Mouse (Mus musculus) myocyte (in vitro differentiated cells): ENCODE data around the gene Aox2. TPM values are rescaled to one million over a fixed set of nuclear protein-coding genes. Genes with fewer than 3 reads are reported as not detected.

Experiments used
- H3K27me3 ChIP-seq: one replicate; pipeline ENCODE4 v1.6.1; 2011; ENCODE audit not compliant: control insufficient read depth, insufficient read depth, insufficient read length
- H3K36me3 ChIP-seq: one replicate; pipeline ENCODE4 v1.6.1; 2011; ENCODE audit not compliant: control insufficient read depth, insufficient read depth
- H3K4me2 ChIP-seq: one replicate; pipeline ENCODE4 v1.6.1; 2011; ENCODE audit warnings: low read depth, control low read depth
- H3K4me3 ChIP-seq: one replicate; pipeline ENCODE4 v1.5.1; 2011; ENCODE audit warnings: mild to moderate bottlenecking, control low read depth, moderate library complexity
- H3K79me2 ChIP-seq: one replicate; pipeline ENCODE4 v1.6.1; 2011; ENCODE audit not compliant: control insufficient read depth, insufficient read depth
- H3ac ChIP-seq: one replicate; pipeline ENCODE4 v1.6.1; 2011; ENCODE audit not compliant: control insufficient read depth, insufficient read length
- CEBPB ChIP-seq: IDR thresholded peaks from 2 replicates; pipeline ENCODE4 v1.6.1; 2011; ENCODE audit warnings: mild to moderate bottlenecking, moderate library complexity; ENCODE audit not compliant: poor library complexity, insufficient read depth, severe bottlenecking
- E2F4 ChIP-seq: IDR thresholded peaks from one replicate; pipeline ENCODE4 v1.6.1; 2011; ENCODE audit warnings: mild to moderate bottlenecking, control low read depth, moderate library complexity; ENCODE audit not compliant: insufficient read depth
- MAX ChIP-seq: IDR thresholded peaks from one replicate; pipeline ENCODE4 v1.6.1; 2011; ENCODE audit warnings: low read depth, mild to moderate bottlenecking, control low read depth
- MYOD1 ChIP-seq, 3 experiments: IDR thresholded peaks; one replicate each; pipeline ENCODE4 v1.6.1; 2011; ENCODE audit warnings: control low read depth in 2 of 3, low read depth in 2 of 3, mild to moderate bottlenecking in 2 of 3, moderate library complexity in 1 of 3; ENCODE audit not compliant: insufficient read length in 2 of 3, control insufficient read depth in 1 of 3
- MYOG ChIP-seq, 3 experiments: IDR thresholded peaks; one replicate each; pipeline ENCODE4 v1.6.1; 2011; ENCODE audit warnings: control low read depth in 2 of 3, low read depth in 2 of 3, mild to moderate bottlenecking in 2 of 3; ENCODE audit not compliant: insufficient read length in 2 of 3, control insufficient read depth in 1 of 3, insufficient read depth in 1 of 3
- POLR2A ChIP-seq: IDR thresholded peaks from one replicate; pipeline ENCODE4 v1.6.1; 2011; ENCODE audit warnings: low read depth, mild to moderate bottlenecking, control low read depth, moderate library complexity; ENCODE audit not compliant: insufficient read length
- POLR2AphosphoS2 ChIP-seq: IDR thresholded peaks from one replicate; pipeline ENCODE4 v1.6.1; 2011; ENCODE audit warnings: low read depth, control low read depth; ENCODE audit not compliant: insufficient read length
- REST ChIP-seq: IDR thresholded peaks from one replicate; pipeline ENCODE4 v1.6.1; 2011; ENCODE audit warnings: mild to moderate bottlenecking, control low read depth, moderate library complexity; ENCODE audit not compliant: insufficient read depth, insufficient read length
- SRF ChIP-seq: IDR thresholded peaks from one replicate; pipeline ENCODE4 v1.6.1; 2011; ENCODE audit warnings: low read depth; ENCODE audit not compliant: control insufficient read depth, insufficient read length
- TCF12 ChIP-seq: IDR thresholded peaks from one replicate; pipeline ENCODE4 v1.6.1; 2011; ENCODE audit warnings: mild to moderate bottlenecking, control low read depth; ENCODE audit not compliant: poor library complexity, insufficient read depth, severe bottlenecking
- TCF3 ChIP-seq: IDR thresholded peaks from one replicate; pipeline ENCODE4 v1.6.1; 2011; ENCODE audit warnings: low read depth, control low read depth; ENCODE audit not compliant: insufficient read length
- USF1 ChIP-seq: IDR thresholded peaks from one replicate; pipeline ENCODE4 v1.6.1; 2011; ENCODE audit warnings: low read depth, mild to moderate bottlenecking, control low read depth, moderate library complexity
- polyA plus RNA-seq: library from polyadenylated mRNA; unstranded; fragments of >200 nt; fragmentation: generic; extraction: Trizol; gene quantifications from one replicate; pipeline ENCODE4 v1.2.1, GENCODE M21; 2012; ENCODE audit warnings: missing spikeins

Aox2 gene
- polyA plus RNA-seq, 1 experiment = not detected

- Histone ChIP-seq H3K4me2 (no peak overlapping the region), H3K4me3 (no peak overlapping the region), H3K27me3 (peaks cover 10% of the 10 kb centered on the region), H3K36me3 (no peaks in the 10 kb centered on the region), H3ac (no peak overlapping the region), H3K79me2 (no peaks in the 10 kb centered on the region)
- TF ChIP-seq REST = no peak
- TF ChIP-seq TCF12 = no peak
- TF ChIP-seq TCF3 = no peak
Observed at GRCm38 (mm10) chr1:58270807-58271569, 7.1 kb upstream of the Aox2 start.

GRCm38 (mm10) chr1:58275879-58276278, 2.2 kb upstream of the Aox2 start:
- Histone ChIP-seq H3K27me3 (no peaks in the 10 kb centered on the region), H3K36me3 (no peaks in the 10 kb centered on the region), H3K4me3 (no peak overlapping the region), H3K4me2 (no peak overlapping the region), H3ac (no peak overlapping the region), H3K79me2 (no peaks in the 10 kb centered on the region)
- TF ChIP-seq TCF12 = no peak

DNA sequence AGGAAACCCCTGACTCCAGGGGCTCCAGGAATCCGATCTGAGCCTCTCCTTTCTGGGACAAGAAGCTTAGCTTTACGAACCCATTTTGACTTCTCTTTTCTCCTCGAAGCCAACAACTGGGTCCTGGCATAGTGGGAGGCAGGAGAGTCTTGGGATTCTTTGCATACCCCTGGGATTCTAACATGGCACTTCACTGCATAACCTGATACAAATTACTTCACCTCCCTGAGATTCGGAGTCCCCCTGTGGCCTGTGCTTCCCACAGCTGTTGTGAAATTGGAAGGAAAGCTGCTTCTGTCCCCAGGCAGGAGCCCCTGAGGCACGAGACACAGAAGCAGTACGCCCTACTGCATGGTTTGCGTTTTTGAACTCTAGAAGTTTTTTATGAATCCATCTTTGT, 387 bp downstream of the Aox2 start:
- H3K79me2 ChIP-seq = no peaks in the 10 kb centered on the region
- H3K36me3 ChIP-seq = no peaks in the 10 kb centered on the region
- H3K4me3 ChIP-seq = no peak overlapping the region
- H3ac ChIP-seq = no peak overlapping the region
- H3K4me2 ChIP-seq = no peak overlapping the region
- H3K27me3 ChIP-seq = peaks cover 5% of the 10 kb centered on the region
- TF ChIP-seq MYOG (IDR thresholded peaks at IDR 0.05; ENCODE audit: control insufficient read depth in 1 of 3, insufficient read depth in 1 of 3, insufficient read length in 2 of 3, low read depth in 2 of 3) (peak in 1 of 3 experiments; percentile 23), POLR2AphosphoS2 (no peak)

DNA sequence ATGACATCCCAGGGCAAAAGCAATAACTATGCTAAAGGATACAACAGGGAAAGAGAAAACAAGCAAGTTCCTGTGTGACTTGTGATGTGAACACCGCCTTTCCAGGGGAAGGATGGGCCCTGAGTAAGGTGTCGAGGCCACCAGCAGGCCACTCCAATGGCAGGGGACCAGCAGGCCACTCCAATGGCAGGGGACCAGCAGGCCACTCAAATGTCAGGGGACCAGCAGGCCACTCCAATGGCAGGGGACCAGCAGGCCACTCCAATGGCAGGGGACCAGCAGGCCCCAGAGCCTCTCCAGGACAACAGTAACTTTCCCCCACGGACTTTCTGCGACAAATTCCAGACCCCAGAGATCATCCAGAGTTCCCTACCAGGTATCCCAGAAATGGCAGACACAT, 2.3 kb downstream of the Aox2 start:
- Histone ChIP-seq H3K27me3 (peaks cover 5% of the 10 kb centered on the region), H3ac (no peak overlapping the region), H3K36me3 (no peaks in the 10 kb centered on the region), H3K4me3 (no peak overlapping the region), H3K79me2 (no peaks in the 10 kb centered on the region), H3K4me2 (no peak overlapping the region)
- TF ChIP-seq SRF (no peak), POLR2A (no peak)

DNA sequence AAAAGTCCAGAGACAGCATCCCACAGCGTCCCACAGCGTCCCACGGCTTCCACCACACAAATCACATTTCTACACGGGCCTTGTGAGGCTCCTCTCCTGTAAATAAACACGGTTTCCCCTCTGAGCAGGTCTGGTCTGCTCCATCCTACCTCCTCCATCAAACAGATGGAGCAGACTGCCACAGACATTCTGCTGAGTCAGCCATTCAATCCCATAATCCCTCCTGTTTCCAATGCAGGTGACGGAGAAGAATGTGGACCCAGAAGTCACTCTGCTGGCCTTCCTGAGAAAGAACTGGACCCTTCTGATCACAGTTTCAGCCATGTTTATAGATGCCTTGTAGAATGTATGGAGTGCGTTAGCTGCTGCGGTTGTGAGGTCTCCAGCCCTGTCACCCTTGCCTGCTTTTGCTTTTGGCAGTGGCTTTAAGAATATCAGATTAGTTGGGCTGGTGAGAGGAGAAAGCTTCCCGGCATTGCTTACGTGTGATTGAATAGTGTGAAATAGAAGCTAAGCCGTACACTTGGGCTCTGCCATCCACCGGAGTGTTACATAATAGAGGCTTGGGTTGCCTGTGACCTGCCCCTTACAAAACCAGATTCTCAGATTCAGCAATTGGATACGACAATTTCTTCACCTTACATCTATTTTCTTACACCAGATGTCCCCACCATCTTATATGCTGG, 3.0 kb downstream of the Aox2 start:
- Histone ChIP-seq H3K79me2 (no peaks in the 10 kb centered on the region), H3ac (no peak overlapping the region), H3K4me2 (no peak overlapping the region), H3K27me3 (peaks cover 5% of the 10 kb centered on the region), H3K36me3 (no peaks in the 10 kb centered on the region), H3K4me3 (no peak overlapping the region)
- TF ChIP-seq E2F4 (no peak), POLR2A (no peak), MYOG (IDR thresholded peaks at IDR 0.05; ENCODE audit: control insufficient read depth in 1 of 3, insufficient read depth in 1 of 3, insufficient read length in 2 of 3, low read depth in 2 of 3) (no peak), MAX (no peak), REST (no peak)

DNA sequence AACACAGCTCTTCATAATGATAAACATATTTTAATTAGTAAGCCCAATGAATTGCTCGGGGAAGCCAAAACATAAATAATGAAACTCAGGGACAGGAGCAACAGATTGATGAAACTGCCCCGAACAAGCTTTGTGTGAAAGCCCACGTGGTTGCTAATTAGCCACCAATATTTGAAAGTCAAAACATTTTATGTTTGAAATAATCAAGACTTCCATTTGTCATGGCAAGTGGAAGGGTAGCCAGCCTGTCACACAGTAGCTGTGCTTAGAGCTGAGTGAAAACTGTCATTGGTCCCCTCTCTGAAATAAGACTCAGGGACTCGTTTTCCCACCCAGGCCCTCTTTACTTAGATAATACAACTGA, 3.5 kb downstream of the Aox2 start:
- Histone ChIP-seq H3K4me2 (no peak overlapping the region), H3K36me3 (no peaks in the 10 kb centered on the region), H3K79me2 (no peaks in the 10 kb centered on the region), H3K4me3 (no peak overlapping the region), H3ac (no peak overlapping the region), H3K27me3 (peaks cover 5% of the 10 kb centered on the region)
- TF ChIP-seq POLR2A = no peak
- no peak for TF ChIP-seq CEBPB
- TF ChIP-seq SRF = no peak
- no peak for TF ChIP-seq MYOD1 (IDR thresholded peaks at IDR 0.05; ENCODE audit: control insufficient read depth in 1 of 3, insufficient read length in 2 of 3, low read depth in 2 of 3)
- no peak for TF ChIP-seq MAX
- TF ChIP-seq REST = no peak
- TF ChIP-seq E2F4 = no peak
- TF ChIP-seq MYOG (IDR thresholded peaks at IDR 0.05; ENCODE audit: control insufficient read depth in 1 of 3, insufficient read depth in 1 of 3, insufficient read length in 2 of 3, low read depth in 2 of 3) = no peak
- no peak for TF ChIP-seq USF1
- TF ChIP-seq TCF3 = no peak
- TF ChIP-seq POLR2AphosphoS2 = no peak
- TF ChIP-seq TCF12 = no peak
